Mouse (Mus musculus) heart, adult 2 months (tissue): ENCODE data around the gene Pnpla5.

ENCODE experiments used
- CTCF ChIP-seq: fragments of 200-600 bp; IDR thresholded peaks from 2 replicates; pipeline ENCODE4 v1.8.1; 2022; ENCODE audit warnings: antibody characterized with exemption, mild to moderate bottlenecking, moderate library complexity
- EP300 ChIP-seq: fragments of 200-500 bp; IDR thresholded peaks from 2 replicates; pipeline ENCODE4 v1.6.1; 2011; ENCODE audit warnings: low read depth, low read length, control low read depth; ENCODE audit not compliant: insufficient read depth
- POLR2A ChIP-seq: fragments of 200-500 bp; IDR thresholded peaks from 2 replicates; pipeline ENCODE4 v1.6.1; 2011; ENCODE audit warnings: mild to moderate bottlenecking, low read depth, low read length, control low read depth; ENCODE audit not compliant: insufficient read depth

DNA sequence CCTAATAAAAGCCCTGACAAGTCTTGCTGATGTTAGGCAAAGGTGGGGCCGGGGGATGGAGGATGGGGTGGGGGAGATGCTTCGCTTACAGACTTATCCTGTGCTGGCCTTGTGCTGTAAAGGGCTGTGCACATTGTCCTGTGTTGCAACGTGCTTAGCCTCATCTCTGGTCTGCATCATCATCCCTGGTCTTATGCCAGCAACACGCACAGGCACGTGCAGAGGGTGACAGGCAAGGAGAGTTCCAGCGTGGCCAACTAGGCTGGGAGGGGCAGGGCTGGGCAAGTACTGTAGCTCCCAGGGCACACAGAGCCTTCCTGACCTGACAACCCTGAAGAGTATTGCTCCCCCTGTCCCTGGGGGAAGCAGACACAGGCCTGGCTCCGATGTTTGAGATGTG lies 1.9 kb downstream of the Pnpla5 start:
- TF ChIP-seq CTCF (no peak), POLR2A (no peak), EP300 (no peak)
